Comparison of ENCODE assay signal across 8 mouse cellular contexts in genomic region chr11:83270842-83271150, GRCm38 (mm10). TPM values are rescaled to one million over a fixed set of nuclear protein-coding genes. Genes with fewer than 3 reads are reported as not detected.
A peak's percentile ranks its signal among the peaks of the same experiment; 100 is the strongest.
DNase-seq lines count a peak whose midpoint lies in the region; ATAC-seq and TF ChIP-seq lines count a peak whose summit lies in the region.

No protein-coding gene starts in this region.

- no peaks in the 10 kb centered on the region for H3K36me3 ChIP-seq in forebrain, postnatal 0 days (ENCODE audit: insufficient read depth)

- no peaks in the 10 kb centered on the region for H3K27me3 ChIP-seq in cerebellum, adult 2 months (ENCODE audit: control insufficient read depth, insufficient read depth, low read length)
- H3K27me3 ChIP-seq in forebrain, postnatal 0 days (ENCODE audit: insufficient read depth, low read length) = no peaks in the 10 kb centered on the region

- TF ChIP-seq CTCF in cerebellum, adult 2 months (IDR thresholded peaks at IDR 0.05; ENCODE audit: borderline replicate concordance, insufficient read depth, low read depth, low read length) = no peak
- TF ChIP-seq CTCF in forebrain, postnatal 0 days (IDR thresholded peaks at IDR 0.05; ENCODE audit: low read depth) = 0 out of 2 replicates have a peak, but pooled peaks have one; percentile 14

- no peak for TF ChIP-seq POLR2A in cerebellum, adult 2 months (IDR thresholded peaks at IDR 0.05; ENCODE audit: borderline replicate concordance, insufficient read depth, low read length)

- 0% methylated on average over 6 of the region's 6 CpGs for WGBS in cerebellum, adult 2 months
- 1% methylated on average over 6 of the region's 6 CpGs for WGBS in forebrain, postnatal 0 days

- intact Hi-C loops in left cerebral cortex, postnatal 14 days (cut with DNase I) = no loop called here

- H3K9me3 ChIP-seq in forebrain, postnatal 0 days (ENCODE audit: low read length) = no peaks in the 10 kb centered on the region

- peak overlapping the region; percentile 66 for H3K4me2 ChIP-seq in forebrain, postnatal 0 days (ENCODE audit: low read depth)

- no peaks in the 10 kb centered on the region for H3K4me1 ChIP-seq in cerebellum, adult 2 months (ENCODE audit: control insufficient read depth, insufficient read depth, low read length)
- H3K4me1 ChIP-seq in forebrain, postnatal 0 days (ENCODE audit: insufficient read depth) = no peaks in the 10 kb centered on the region

- H3K4me3 ChIP-seq in cerebellum, adult 2 months (replicated peaks; ENCODE audit: insufficient read depth, low read depth, low read length) = peak overlapping the region; percentile 94
- peak overlapping the region; percentile 58 for H3K4me3 ChIP-seq in forebrain, postnatal 0 days (ENCODE audit: low read depth, low read length)

- H3K9ac ChIP-seq in forebrain, postnatal 0 days = peak overlapping the region; percentile 65

- DNase-seq in cerebellum, adult 2 months = no peak
- no peak for DNase-seq in cerebellum, adult 18-20 months
- DNase-seq in forebrain, postnatal 0 days = no peak
- no peak for DNase-seq in thymus, postnatal 25 days
- no peak for DNase-seq in spleen, postnatal 4 days (ENCODE audit: low spot score in 2 of 2)
- DNase-seq in left cerebral cortex, postnatal 14 days (ENCODE audit: low spot score in 2 of 2) = no peak

- H3K27ac ChIP-seq in cerebellum, adult 2 months (ENCODE audit: insufficient read depth, low read length) = peak overlapping the region; percentile 84
- H3K27ac ChIP-seq in forebrain, postnatal 0 days (ENCODE audit: low read depth, low read length) = peak overlapping the region; percentile 89

- ATAC-seq in CD4-positive, CD25-positive, alpha-beta regulatory T cell, adult 4 months = peak; percentile 4
- peak; percentile 61 for ATAC-seq in forebrain, postnatal 0 days
- peak; percentile 8 for ATAC-seq in megakaryocyte, adult 5-6 weeks (ENCODE audit: poor library complexity, severe bottlenecking)

RNA-seq across cellular contexts. Expression of gene Slfn14, which starts 15.7 kb away (rescaled TPM):
- polyA plus RNA-seq in cerebellum, adult 2 months (2012; rRNA removed) = 0.03 TPM in 1 of 2 replicates, not detected in the other
- polyA plus RNA-seq in CD4-positive, CD25-positive, alpha-beta regulatory T cell, adult 4 months (2017; shearing (Covaris generic)) = not detected
- total RNA-seq in forebrain, postnatal 0 days (2014; rRNA removed) = not detected in 2 replicates
- polyA plus RNA-seq in forebrain, postnatal 0 days (2015; fragmentation: Nextera tagmentation; extraction: Ambion mirVana) = not detected in 2 replicates
- not detected in 2 replicates for total RNA-seq in megakaryocyte, adult 5-6 weeks (2015)
- total RNA-seq in megakaryocyte, adult 5-6 weeks (2017) = 0.16 TPM in 1 of 2 replicates, not detected in the other
- not detected for total RNA-seq in left cerebral cortex, postnatal 14 days (2021)

RNA-seq across cellular contexts. Expression of gene Ap2b1, which starts 28.0 kb away (rescaled TPM):
- 116 and 117 TPM in 2 replicates for polyA plus RNA-seq in cerebellum, adult 2 months (2012; rRNA removed)
- 10 to 100 TPM; 52.3 to 63.9 TPM for polyA plus RNA-seq in CD4-positive, CD25-positive, alpha-beta regulatory T cell, adult 4 months (2017; shearing (Covaris generic))
- 200 and 230 TPM in 2 replicates for total RNA-seq in forebrain, postnatal 0 days (2014; rRNA removed)
- polyA plus RNA-seq in forebrain, postnatal 0 days (2015; fragmentation: Nextera tagmentation; extraction: Ambion mirVana) = 76.4 and 110 TPM in 2 replicates
- total RNA-seq in megakaryocyte, adult 5-6 weeks (2015) = 53.7 and 58.1 TPM in 2 replicates
- total RNA-seq in megakaryocyte, adult 5-6 weeks (2017) = 52.4 and 59.6 TPM in 2 replicates
- total RNA-seq in left cerebral cortex, postnatal 14 days (2021) = 100 to 1,000 TPM; 304 to 324 TPM

RNA-seq across cellular contexts. Expression of gene Pex12, which starts 31.6 kb away (rescaled TPM):
- polyA plus RNA-seq in cerebellum, adult 2 months (2012; rRNA removed) = 8.6 and 9.8 TPM in 2 replicates
- 10 to 100 TPM; 12.5 TPM for polyA plus RNA-seq in CD4-positive, CD25-positive, alpha-beta regulatory T cell, adult 4 months (2017; shearing (Covaris generic))
- 8.8 and 12.8 TPM in 2 replicates for total RNA-seq in forebrain, postnatal 0 days (2014; rRNA removed)
- polyA plus RNA-seq in forebrain, postnatal 0 days (2015; fragmentation: Nextera tagmentation; extraction: Ambion mirVana) = 14.6 and 16.2 TPM in 2 replicates
- 6.2 and 7.1 TPM in 2 replicates for total RNA-seq in megakaryocyte, adult 5-6 weeks (2015)
- total RNA-seq in megakaryocyte, adult 5-6 weeks (2017) = 4.3 and 8.0 TPM in 2 replicates
- total RNA-seq in left cerebral cortex, postnatal 14 days (2021) = 10 to 100 TPM in 1 of 2 experiments, 1 to 10 TPM in 1; 9.7 to 11.1 TPM

Comparison
In these comparisons a context has a peak if more than half of its experiments do, and no peak if none do; other contexts are left out.
1. ATAC-seq: peak in every context shown above with its lines; median percentile 61 in forebrain, postnatal 0 days; 8 in megakaryocyte, adult 5-6 weeks; 4 in CD4-positive, CD25-positive, alpha-beta regulatory T cell, adult 4 months.